Mouse (Mus musculus) stomach, embryonic 16.5 days (tissue): ENCODE measurements around the gene Arfgef2. TPM values are rescaled to one million over a fixed set of nuclear protein-coding genes. Genes with fewer than 3 reads are reported as not detected.

ENCODE experiments used
- ATAC-seq: fragments of 200-750 bp; cut with Nextera tagmentation; 2 replicates; pipeline ENCODE4 v1.8.0; 2017; ENCODE audit warnings: moderate number of reproducible peaks, moderate TSS enrichment; ENCODE audit not compliant: insufficient read depth, low FRiP score
- H3K27ac ChIP-seq: fragments of 300-500 bp; sonication (generic); 2 replicates; pipeline ENCODE4 v1.5.1; 2014; ENCODE audit warnings: low read length
- H3K27me3 ChIP-seq: fragments of 300-500 bp; sonication (generic); 2 replicates; pipeline ENCODE4 v1.6.1; 2014; ENCODE audit warnings: low read length, control low read depth, mixed read lengths; ENCODE audit not compliant: control insufficient read depth, insufficient read depth
- H3K36me3 ChIP-seq: fragments of 300-500 bp; sonication (generic); 2 replicates; pipeline ENCODE4 v1.6.1; 2014; ENCODE audit warnings: low read length; ENCODE audit not compliant: control insufficient read depth, insufficient read depth
- H3K4me1 ChIP-seq: fragments of 300-500 bp; sonication (generic); 2 replicates; pipeline ENCODE4 v1.6.1; 2014; ENCODE audit warnings: low read length, control low read depth, mixed read lengths; ENCODE audit not compliant: control insufficient read depth, insufficient read depth
- H3K4me2 ChIP-seq: fragments of 300-500 bp; sonication (generic); 2 replicates; pipeline ENCODE4 v1.6.1; 2014; ENCODE audit warnings: low read depth, low read length, mixed read lengths
- H3K4me3 ChIP-seq: fragments of 300-500 bp; sonication (generic); replicated peaks from 2 replicates; pipeline ENCODE4 v1.5.1; 2014; ENCODE audit warnings: mild to moderate bottlenecking, low read length
- H3K9ac ChIP-seq: fragments of 300-500 bp; sonication (generic); 2 replicates; pipeline ENCODE4 v1.6.1; 2014; ENCODE audit warnings: low read length
- H3K9me3 ChIP-seq: fragments of 300-500 bp; sonication (generic); replicated peaks from 2 replicates; pipeline ENCODE4 v1.6.1; 2016; ENCODE audit warnings: low read length, control low read depth; ENCODE audit not compliant: control insufficient read depth
- WGBS: fragments of 180-500 bp; shearing (Covaris S2); extraction: QIAGEN DNeasy Blood & Tissue Kit; methylation state at CpG from one replicate; pipeline ENCODE4 v1.1.7; 2014; 5-methylcytosine and 5-hydroxymethylcytosine counted together
- polyA plus RNA-seq: library from polyadenylated mRNA; unstranded; fragments of >200 nt; fragmentation: Nextera tagmentation; extraction: Ambion mirVana; gene quantifications from 2 replicates; pipeline ENCODE4 v1.2.1, GENCODE M21; 2015

Arfgef2 gene
- polyA plus RNA-seq, 1 experiment from 2014 or later: 6.5 TPM

- H3K27me3 ChIP-seq: no peaks in the 10 kb centered on the region
- H3K27ac ChIP-seq: no peak overlapping the region
- WGBS: 54% methylated on average over 2 of the region's 2 CpGs
- no peak for ATAC-seq
- H3K4me3 ChIP-seq: no peak overlapping the region
- no peaks in the 10 kb centered on the region for H3K36me3 ChIP-seq
- 0 out of 2 replicates have a peak, but pooled peaks cover 7% of the 10 kb centered on the region for H3K4me1 ChIP-seq
- no peak overlapping the region for H3K9ac ChIP-seq
- no peak overlapping the region for H3K4me2 ChIP-seq
- no peaks in the 10 kb centered on the region; the same call in 1 of the 2 replicates for H3K9me3 ChIP-seq
Measured at GRCm38 (mm10) chr2:166820844-166821243, 15.5 kb downstream of the Arfgef2 start.

GRCm38 (mm10) chr2:166821406-166821805 lies 16.0 kb downstream of the Arfgef2 start:
- Histone ChIP-seq H3K36me3 (no peaks in the 10 kb centered on the region), H3K9me3 (no peaks in the 10 kb centered on the region; the same call in 1 of the 2 replicates), H3K4me3 (no peak overlapping the region), H3K9ac (no peak overlapping the region), H3K4me2 (no peak overlapping the region), H3K27me3 (no peaks in the 10 kb centered on the region), H3K4me1 (0 out of 2 replicates have a peak, but pooled peaks cover 7% of the 10 kb centered on the region), H3K27ac (no peak overlapping the region)
- WGBS: 88% methylated on average over 3 of the region's 3 CpGs
- no peak for ATAC-seq

DNA sequence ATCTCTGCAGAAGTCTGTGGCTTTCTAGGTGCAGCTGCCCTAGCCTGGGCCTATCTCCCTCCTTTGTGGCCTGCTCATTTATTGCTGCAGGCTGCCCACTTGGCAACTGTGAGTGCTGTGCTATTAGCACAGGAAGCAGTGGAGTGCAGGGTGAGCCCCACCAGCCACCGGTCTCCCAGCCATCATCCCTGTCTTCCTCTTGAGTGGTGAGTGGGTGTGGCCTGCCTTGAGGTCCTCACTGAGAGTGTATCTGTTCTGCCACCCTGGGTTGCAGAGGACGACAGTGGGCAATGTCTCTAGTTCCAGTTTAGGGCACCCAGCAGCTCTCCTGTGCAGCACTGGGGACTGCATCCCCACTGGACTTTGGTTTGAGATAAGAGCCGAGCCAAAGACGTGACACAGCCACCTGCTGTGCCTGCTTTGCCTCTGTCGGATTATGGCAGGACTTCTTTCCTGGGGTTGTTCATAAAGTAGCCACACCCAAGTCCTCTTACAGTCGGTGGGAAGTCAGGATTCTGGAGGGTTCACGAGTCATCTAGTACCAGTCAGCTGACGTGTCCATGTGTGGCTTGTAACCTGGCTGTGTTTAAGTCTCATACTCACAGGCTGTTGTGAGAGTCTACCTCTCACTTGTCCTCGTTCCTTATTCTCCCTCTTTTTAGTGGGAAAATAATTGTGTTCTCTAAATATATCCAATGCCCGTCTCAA lies 16.9 kb downstream of the Arfgef2 start:
- peak; percentile 76 for ATAC-seq
- no peak overlapping the region for H3K4me3 ChIP-seq
- WGBS: 52% methylated on average over 10 of the region's 10 CpGs
- no peaks in the 10 kb centered on the region for H3K27me3 ChIP-seq
- H3K9me3 ChIP-seq: no peaks in the 10 kb centered on the region; the same call in 1 of the 2 replicates
- no peak overlapping the region for H3K4me2 ChIP-seq
- 0 out of 2 replicates have a peak, but pooled peaks cover 7% of the 10 kb centered on the region for H3K4me1 ChIP-seq
- H3K9ac ChIP-seq: no peak overlapping the region
- H3K27ac ChIP-seq: 0 out of 2 replicates have a peak overlapping the region, but pooled peaks have one; percentile 8
- H3K36me3 ChIP-seq: no peaks in the 10 kb centered on the region

GRCm38 (mm10) chr2:166822901-166823300 lies 17.5 kb downstream of the Arfgef2 start:
- Histone ChIP-seq H3K9ac (no peak overlapping the region), H3K4me2 (no peak overlapping the region), H3K9me3 (no peaks in the 10 kb centered on the region), H3K36me3 (no peaks in the 10 kb centered on the region), H3K27me3 (no peaks in the 10 kb centered on the region), H3K4me3 (no peak overlapping the region), H3K4me1 (0 out of 2 replicates have a peak, but pooled peaks cover 7% of the 10 kb centered on the region), H3K27ac (0 out of 2 replicates have a peak overlapping the region, but pooled peaks have one; percentile 8)
- WGBS: 81% methylated on average over 2 of the region's 2 CpGs
- ATAC-seq: no peak

GRCm38 (mm10) chr2:166824386-166824785 lies 19.0 kb downstream of the Arfgef2 start:
- Histone ChIP-seq H3K27me3 (no peaks in the 10 kb centered on the region), H3K4me3 (no peak overlapping the region), H3K36me3 (no peaks in the 10 kb centered on the region), H3K4me2 (no peak overlapping the region), H3K9ac (no peak overlapping the region), H3K9me3 (no peaks in the 10 kb centered on the region), H3K4me1 (0 out of 2 replicates have a peak, but pooled peaks cover 5% of the 10 kb centered on the region), H3K27ac (no peak overlapping the region)
- WGBS: 76% methylated on average over 5 of the region's 5 CpGs
- ATAC-seq: no peak

DNA sequence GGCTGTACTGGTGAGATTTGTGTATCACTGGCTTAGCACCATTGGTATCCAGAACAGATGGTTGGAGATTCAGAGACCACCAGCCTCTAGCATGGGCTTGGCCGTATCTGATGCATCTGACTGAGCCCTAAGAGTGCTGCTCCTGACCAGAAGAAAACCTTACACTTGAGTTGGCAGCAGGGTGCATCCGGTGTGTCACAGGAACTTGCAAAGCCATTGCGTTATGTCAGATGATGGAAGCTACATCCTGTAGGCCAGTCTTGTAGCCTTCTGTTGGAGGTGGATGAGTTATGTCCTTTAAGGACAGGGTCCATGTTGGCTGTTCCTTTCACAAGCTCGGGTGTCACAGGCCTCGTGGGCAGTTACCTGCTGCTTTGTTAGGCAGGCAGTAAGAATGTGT lies 19.6 kb downstream of the Arfgef2 start:
- H3K4me3 ChIP-seq: no peak overlapping the region

GRCm38 (mm10) chr2:166826491-166827224 lies 21.3 kb downstream of the Arfgef2 start:
- no peak for ATAC-seq
- no peak overlapping the region for H3K27ac ChIP-seq
- 85% methylated on average over 8 of the region's 8 CpGs for WGBS
- H3K27me3 ChIP-seq: no peaks in the 10 kb centered on the region
- H3K4me1 ChIP-seq: no peaks in the 10 kb centered on the region
- no peak overlapping the region for H3K4me2 ChIP-seq
- H3K4me3 ChIP-seq: no peak overlapping the region
- H3K9ac ChIP-seq: no peak overlapping the region
- H3K36me3 ChIP-seq: no peaks in the 10 kb centered on the region
- no peaks in the 10 kb centered on the region for H3K9me3 ChIP-seq

More for the DNA sequence above, 19.6 kb downstream of the Arfgef2 start:
- Histone ChIP-seq H3K4me1 (0 out of 2 replicates have a peak, but pooled peaks cover 3% of the 10 kb centered on the region), H3K36me3 (no peaks in the 10 kb centered on the region), H3K27ac (no peak overlapping the region), H3K4me2 (no peak overlapping the region), H3K27me3 (no peaks in the 10 kb centered on the region), H3K9me3 (no peaks in the 10 kb centered on the region), H3K9ac (no peak overlapping the region)
- WGBS: 89% methylated on average over 5 of the region's 5 CpGs
- no peak for ATAC-seq

- no peaks in the 10 kb centered on the region for H3K4me1 ChIP-seq
- no peak overlapping the region for H3K4me3 ChIP-seq
- no peak overlapping the region for H3K4me2 ChIP-seq
- no peaks in the 10 kb centered on the region for H3K9me3 ChIP-seq
- no peaks in the 10 kb centered on the region for H3K36me3 ChIP-seq
- H3K27me3 ChIP-seq: no peaks in the 10 kb centered on the region
- WGBS: 88% methylated on average over 12 of the region's 12 CpGs
- ATAC-seq: no peak
- H3K9ac ChIP-seq: no peak overlapping the region
- no peak overlapping the region for H3K27ac ChIP-seq
Measured at GRCm38 (mm10) chr2:166828306-166828705, 22.9 kb downstream of the Arfgef2 start.

GRCm38 (mm10) chr2:166830350-166830749 lies 25.0 kb downstream of the Arfgef2 start:
- H3K27ac ChIP-seq: peak overlapping the region; percentile 19; the same call in 1 of the 2 replicates

More at GRCm38 (mm10) chr2:166830350-166830749, 25.0 kb downstream of the Arfgef2 start:
- H3K9ac ChIP-seq: no peak overlapping the region
- no peak overlapping the region for H3K4me3 ChIP-seq
- ATAC-seq: peak; percentile 56; the same call in 1 of the 2 replicates
- H3K36me3 ChIP-seq: no peaks in the 10 kb centered on the region
- no peaks in the 10 kb centered on the region for H3K4me1 ChIP-seq
- WGBS: 64% methylated on average over 5 of the region's 5 CpGs
- no peaks in the 10 kb centered on the region for H3K9me3 ChIP-seq
- H3K4me2 ChIP-seq: no peak overlapping the region
- no peaks in the 10 kb centered on the region for H3K27me3 ChIP-seq
